Comparison of ENCODE assay signal across 8 mouse cellular contexts in genomic region chr2:148121885-148122876, GRCm38 (mm10).
DNase-seq lines count a peak whose midpoint lies in the region; ATAC-seq and TF ChIP-seq lines count a peak whose summit lies in the region.

No protein-coding gene starts in this region.

- H3K27ac ChIP-seq in intestine, embryonic 16.5 days (ENCODE audit: low read length): no peak overlapping the region
- H3K27ac ChIP-seq in midbrain, embryonic 15.5 days: no peak overlapping the region

- no peak overlapping the region for H3K9ac ChIP-seq in intestine, embryonic 16.5 days (ENCODE audit: low read depth, low read length)
- H3K9ac ChIP-seq in midbrain, embryonic 15.5 days: no peak overlapping the region

- peak; percentile 77 for TF ChIP-seq CTCF in brain, embryonic 14.5 days (IDR thresholded peaks at IDR 0.05; ENCODE audit: borderline replicate concordance, extremely low read depth, insufficient read depth, insufficient read length)

- H3K4me2 ChIP-seq in intestine, embryonic 16.5 days (ENCODE audit: low read depth, low read length): no peak overlapping the region
- no peak overlapping the region for H3K4me2 ChIP-seq in midbrain, embryonic 15.5 days

- H3K36me3 ChIP-seq in intestine, embryonic 16.5 days (ENCODE audit: control insufficient read depth, insufficient read depth, low read length): no peaks in the 10 kb centered on the region
- no peaks in the 10 kb centered on the region for H3K36me3 ChIP-seq in midbrain, embryonic 15.5 days (replicated peaks)

- peak; percentile 51 to 60 for DNase-seq in cerebellum, postnatal 14 days
- no peak for DNase-seq in cerebellum, adult 11 months
- DNase-seq in brain, embryonic 14.5 days (ENCODE audit: low read depth): peak; percentile 81
- peak; percentile 31 to 43 for DNase-seq in frontal cortex, postnatal 14 days (ENCODE audit: low spot score in 2 of 2)
- peak; percentile 66 to 67 for DNase-seq in left cerebral cortex, postnatal 14 days (ENCODE audit: low spot score in 2 of 2)
- DNase-seq in spleen, adult 18-20 months: no peak

- ATAC-seq in intestine, embryonic 16.5 days: peak; percentile 60; the same call in 1 of the 2 replicates
- ATAC-seq in midbrain, embryonic 15.5 days (replicated peaks): peak; percentile 82

- H3K4me3 ChIP-seq in intestine, embryonic 16.5 days (ENCODE audit: low read length): no peak overlapping the region
- H3K4me3 ChIP-seq in midbrain, embryonic 15.5 days: no peak overlapping the region

- TF ChIP-seq POLR2A in brain, embryonic 14.5 days (IDR thresholded peaks at IDR 0.05; ENCODE audit: borderline replicate concordance, extremely low read depth, insufficient read depth, insufficient read length, poor library complexity, severe bottlenecking): no peak

- H3K9me3 ChIP-seq in intestine, embryonic 16.5 days (ENCODE audit: control insufficient read depth, low read length): no peaks in the 10 kb centered on the region
- H3K9me3 ChIP-seq in midbrain, embryonic 15.5 days: no peaks in the 10 kb centered on the region

- no peaks in the 10 kb centered on the region for H3K4me1 ChIP-seq in intestine, embryonic 16.5 days (ENCODE audit: control insufficient read depth, insufficient read depth, low read length)
- H3K4me1 ChIP-seq in midbrain, embryonic 15.5 days: no peaks in the 10 kb centered on the region

- WGBS in intestine, embryonic 16.5 days: 27% methylated on average over 13 of the region's 13 CpGs
- 41% methylated on average over 13 of the region's 13 CpGs for WGBS in midbrain, embryonic 15.5 days

- no peaks in the 10 kb centered on the region for H3K27me3 ChIP-seq in intestine, embryonic 16.5 days (replicated peaks; ENCODE audit: control insufficient read depth, insufficient read depth, low read length)
- no peaks in the 10 kb centered on the region for H3K27me3 ChIP-seq in midbrain, embryonic 15.5 days (replicated peaks)

- intact Hi-C loops in left cerebral cortex, postnatal 14 days (cut with DNase I): loop anchor here (2.0 to 5.0 kb wide), 3 partner anchors 285 to 535 kb away; partner anchors contain the start of gene Thbd

Comparison
In these comparisons a context has a peak if more than half of its experiments do, and no peak if none do; other contexts are left out.
1. DNase-seq: peak in cerebellum, postnatal 14 days (2 of 2), brain, embryonic 14.5 days (single experiment), frontal cortex, postnatal 14 days (2 of 2) and left cerebral cortex, postnatal 14 days (2 of 2); none in cerebellum, adult 11 months (single experiment) and spleen, adult 18-20 months (0 of 2).